Mouse (Mus musculus) C2C12 (cell line): ENCODE measurements at regions not wholly inside any gene's neighbourhood (a gene's known extent, or its start where the extent isn't known, plus 50 kb on each side); places are given as distances from the start of the nearest gene placed in this dataset.

Source experiments
- CEBPB ChIP-seq: IDR thresholded peaks from one replicate; pipeline ENCODE4 v1.6.1; 2011; ENCODE audit warnings: low read depth, mild to moderate bottlenecking, control low read depth, moderate library complexity
- CTCF ChIP-seq: IDR thresholded peaks from one replicate; pipeline ENCODE4 v1.5.1; 2011; ENCODE audit not compliant: control insufficient read depth, insufficient read depth, insufficient read length
- FOSL1 ChIP-seq: IDR thresholded peaks from one replicate; pipeline ENCODE4 v1.8.0; 2011; ENCODE audit warnings: mild to moderate bottlenecking, low read length; ENCODE audit not compliant: poor library complexity, insufficient read depth, severe bottlenecking
- MYOG ChIP-seq: IDR thresholded peaks from one replicate; pipeline ENCODE4 v1.6.1; 2011; ENCODE audit not compliant: control insufficient read depth, insufficient read length; ENCODE audit errors: extremely low read depth
- USF1 ChIP-seq: IDR thresholded peaks from one replicate; pipeline ENCODE4 v1.6.1; 2011; ENCODE audit warnings: low read depth, mild to moderate bottlenecking, control low read depth, moderate library complexity

DNA sequence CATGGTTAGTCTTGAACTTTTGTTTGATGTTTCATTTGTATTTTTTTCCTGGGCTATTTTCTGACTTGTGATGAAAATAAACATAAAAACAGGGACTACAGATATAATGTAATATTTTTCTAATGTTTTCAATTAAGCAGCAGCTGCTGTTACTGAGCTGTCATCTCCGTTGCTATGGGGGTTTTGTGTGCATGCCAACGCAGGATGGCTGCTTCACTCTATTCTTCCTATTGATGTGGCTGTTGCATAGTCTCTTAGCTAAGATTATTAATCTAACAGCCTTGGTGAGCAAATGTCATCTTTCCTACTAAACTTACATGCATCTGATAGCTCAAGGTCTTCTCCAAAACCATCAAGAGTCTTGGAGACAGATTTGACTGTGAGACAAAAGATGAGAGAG, 384.4 kb upstream of the Arrdc4 start:
- TF ChIP-seq USF1, result no peak
- no peak for TF ChIP-seq CTCF
- no peak for TF ChIP-seq FOSL1
- TF ChIP-seq CEBPB, result no peak
- TF ChIP-seq MYOG, result no peak
